Mouse (Mus musculus) thymus, postnatal 25 days (tissue): Measurements from ENCODE around the gene Hc.

Experiments used
- DNase-seq: peaks from one replicate; pipeline ENCODE4 v3.0.0; 2022

The Hc gene

DNA sequence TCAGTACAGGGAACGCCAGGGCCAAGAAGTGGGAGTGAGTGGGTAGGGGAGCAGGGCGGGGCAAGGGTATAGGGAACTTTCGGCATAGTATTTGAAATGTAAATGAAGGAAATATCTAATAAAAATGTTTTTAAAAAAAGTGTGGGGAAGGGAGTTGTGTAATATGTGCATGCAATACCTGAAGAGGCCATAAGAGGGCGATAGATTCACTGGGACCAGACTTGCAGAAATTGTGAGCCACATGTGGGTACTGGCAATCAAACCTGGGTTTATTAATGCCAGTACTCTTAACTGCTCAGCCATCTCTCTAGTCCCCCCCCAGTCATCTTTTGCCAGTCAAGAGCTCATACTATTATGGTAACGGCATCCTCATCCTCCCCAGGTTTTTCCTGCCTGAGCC is 12.4 kb downstream of the Hc start:
- peak; percentile 22 for DNase-seq

DNA sequence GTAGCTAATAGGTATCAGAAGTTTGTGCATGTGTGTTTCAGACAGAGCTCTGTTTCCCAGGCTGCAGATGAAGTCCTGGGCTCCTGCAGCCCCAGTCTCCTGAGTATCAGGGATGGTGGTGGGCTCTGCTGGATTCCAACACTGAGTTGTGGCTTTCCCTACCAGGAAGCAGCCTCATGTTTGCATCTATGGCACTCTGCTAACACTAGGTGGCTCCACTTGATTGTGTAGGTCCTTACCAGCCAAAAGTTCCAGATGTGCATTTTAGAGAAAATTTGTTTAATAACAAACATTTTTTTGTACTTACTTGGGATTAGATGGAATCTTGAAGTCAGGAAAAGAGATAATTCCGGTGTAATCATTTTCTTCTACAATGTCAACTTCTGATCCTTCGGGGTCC is 16.3 kb downstream of the Hc start:
- DNase-seq: peak; percentile 30

- no peak for DNase-seq
Measured at GRCm38 (mm10) chr2:35038580-35039375, 22.5 kb downstream of the Hc start.

- DNase-seq: no peak
Measured at GRCm38 (mm10) chr2:35024646-35025154, 36.5 kb downstream of the Hc start.

DNA sequence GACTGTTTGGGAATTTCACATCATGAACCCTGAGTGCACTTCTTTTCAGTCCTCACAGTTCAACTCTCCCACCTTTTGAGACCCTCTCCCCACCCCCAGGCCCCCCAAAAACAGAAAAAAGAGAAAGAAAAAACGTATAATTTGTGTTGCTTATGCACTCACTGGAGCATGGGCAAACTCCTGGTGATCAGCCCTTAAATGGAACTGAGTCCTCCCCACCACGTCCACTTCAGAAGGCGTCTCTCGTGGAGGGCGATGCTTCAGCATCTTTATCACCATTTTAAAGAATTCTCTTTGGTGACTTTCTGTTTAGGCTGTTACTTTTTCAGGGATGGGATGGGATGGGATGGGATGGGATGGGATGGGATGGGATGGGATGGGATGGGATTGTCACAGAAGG is 39.4 kb downstream of the Hc start:
- no peak for DNase-seq

DNA sequence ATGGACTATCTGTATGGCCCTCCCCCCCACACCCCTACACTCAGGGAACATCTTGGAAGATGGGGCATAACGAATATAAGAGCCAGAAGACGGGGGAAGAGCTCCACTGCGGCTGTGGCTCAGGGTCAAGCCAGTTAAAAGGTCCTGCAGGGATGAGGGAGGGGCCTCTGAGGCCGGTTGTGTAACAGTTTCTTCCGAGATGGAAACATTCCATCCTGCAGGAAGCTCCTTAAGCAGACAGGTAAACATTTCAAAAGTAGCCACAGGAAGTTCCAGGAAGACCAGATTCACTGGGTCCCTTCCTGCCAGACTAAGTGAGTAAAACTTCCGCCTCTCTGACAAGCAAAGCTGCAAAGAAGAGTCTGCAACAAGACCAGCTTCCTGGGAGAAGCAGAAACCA is 45.4 kb downstream of the Hc start:
- DNase-seq: no peak

- no peak for DNase-seq
Measured at GRCm38 (mm10) chr2:35011649-35012048, 49.6 kb downstream of the Hc start.

- DNase-seq: no peak
Measured at GRCm38 (mm10) chr2:34998956-34999355, 62.3 kb downstream of the Hc start.

GRCm38 (mm10) chr2:34996506-34996905 is 64.7 kb downstream of the Hc start:
- DNase-seq: no peak

- DNase-seq: no peak
Measured at GRCm38 (mm10) chr2:34993696-34994356, 67.4 kb downstream of the Hc start.

DNA sequence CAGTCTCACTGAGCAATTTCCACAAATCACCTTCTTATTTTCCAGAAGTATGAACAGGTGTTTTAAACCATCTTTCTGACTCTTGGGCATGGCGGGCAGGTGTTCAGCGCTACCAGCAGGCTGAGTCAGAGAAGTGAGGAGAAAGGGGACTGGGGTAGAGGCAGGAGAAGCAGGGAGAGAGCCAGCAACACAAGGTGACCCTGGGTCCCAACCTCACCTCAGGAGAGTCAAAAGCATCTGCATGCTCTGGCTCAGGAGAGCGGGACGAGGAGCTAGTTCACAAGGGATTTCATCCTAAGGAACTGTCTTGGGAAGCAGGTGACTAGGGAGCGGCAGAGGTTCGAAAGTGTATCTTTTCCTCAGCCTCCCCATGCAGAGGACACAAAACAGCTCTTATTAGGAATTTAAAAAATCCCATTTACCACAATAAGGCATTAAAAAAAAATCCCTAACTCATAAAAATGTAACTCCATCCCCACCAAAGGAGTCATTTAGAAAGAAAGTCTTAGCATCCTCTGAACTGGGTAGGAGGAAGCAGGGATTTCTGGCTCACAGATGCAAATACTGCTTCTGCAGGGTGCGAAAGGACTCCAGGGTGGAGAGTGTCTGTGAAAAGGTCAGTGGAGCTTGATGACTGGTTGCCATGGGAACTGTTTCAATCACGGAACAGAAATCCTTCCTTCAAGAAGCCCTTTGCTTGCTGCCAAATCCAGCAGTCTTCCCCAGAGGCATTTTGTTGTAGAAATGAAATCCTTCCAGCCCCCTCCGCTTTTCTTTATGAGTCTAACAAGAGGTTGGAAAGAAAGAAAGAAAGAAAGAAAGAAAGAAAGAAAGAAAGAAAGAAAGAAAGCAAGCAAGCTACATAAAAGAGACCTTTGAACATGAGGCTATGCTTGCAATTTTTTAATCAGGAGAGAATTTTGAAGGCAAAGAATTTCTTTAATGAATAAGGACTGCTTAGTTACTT is 68.2 kb downstream of the Hc start:
- DNase-seq: no peak

DNA sequence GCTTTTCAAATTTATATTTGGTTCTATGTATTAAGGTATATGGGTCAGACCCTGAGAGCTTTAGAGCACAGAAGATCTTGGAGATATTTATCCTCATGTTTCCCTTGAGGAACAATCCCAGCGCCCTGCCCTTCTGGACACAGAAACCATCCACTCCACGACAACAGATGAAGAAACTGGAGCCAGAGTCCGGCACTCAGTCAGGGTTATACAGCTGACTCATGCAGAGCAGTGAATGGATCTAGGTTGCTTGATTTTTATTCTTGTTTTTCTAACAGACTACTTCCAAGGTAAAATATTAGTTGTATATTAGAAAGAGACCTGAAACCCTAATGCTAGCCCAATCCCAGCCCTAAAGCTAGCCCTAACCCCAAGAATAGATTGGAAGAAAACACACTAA is 69.3 kb downstream of the Hc start:
- no peak for DNase-seq

DNA sequence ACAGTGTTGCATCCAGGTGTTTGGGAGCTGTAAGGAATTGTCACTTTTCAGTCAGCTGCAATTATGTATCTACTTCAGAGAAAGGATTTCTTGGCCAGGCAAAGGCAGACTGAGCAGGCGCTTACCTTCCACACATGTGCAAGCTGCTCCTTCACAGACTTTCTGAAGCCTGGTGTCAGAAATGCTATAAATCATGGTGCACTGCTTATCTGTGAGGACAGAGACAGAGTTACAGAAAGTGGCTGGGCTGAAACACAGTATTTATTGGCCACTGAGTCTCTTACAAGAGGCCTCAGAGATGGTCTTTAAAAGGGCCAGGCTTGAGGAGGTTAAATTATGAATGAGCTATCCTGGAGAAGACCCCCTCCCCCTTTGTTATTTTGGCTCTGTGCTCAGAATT is 71.5 kb downstream of the Hc start:
- DNase-seq: no peak

DNA sequence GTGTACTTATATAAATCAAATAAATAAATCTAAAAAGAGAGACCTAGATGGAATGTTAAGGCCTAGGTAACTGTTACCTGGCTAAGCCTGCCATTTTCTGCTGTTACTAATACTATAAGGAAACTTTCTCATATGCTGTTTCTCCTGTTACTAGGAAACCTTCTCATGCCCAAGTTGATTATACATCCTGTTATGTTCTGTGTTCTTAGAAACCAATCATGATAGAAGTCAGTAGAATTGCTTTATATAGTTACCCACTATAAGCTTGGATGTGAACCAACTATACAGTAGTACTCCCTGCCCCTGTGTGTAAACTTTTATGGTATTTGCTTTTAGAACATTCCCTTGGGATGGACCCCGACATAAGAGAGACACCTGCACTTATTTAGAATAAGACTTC is 73.6 kb downstream of the Hc start:
- DNase-seq: no peak

GRCm38 (mm10) chr2:34984885-34985284 is 76.4 kb downstream of the Hc start:
- DNase-seq: no peak

- DNase-seq: no peak
Measured at GRCm38 (mm10) chr2:34982906-34983698, 78.1 kb downstream of the Hc start.

DNA sequence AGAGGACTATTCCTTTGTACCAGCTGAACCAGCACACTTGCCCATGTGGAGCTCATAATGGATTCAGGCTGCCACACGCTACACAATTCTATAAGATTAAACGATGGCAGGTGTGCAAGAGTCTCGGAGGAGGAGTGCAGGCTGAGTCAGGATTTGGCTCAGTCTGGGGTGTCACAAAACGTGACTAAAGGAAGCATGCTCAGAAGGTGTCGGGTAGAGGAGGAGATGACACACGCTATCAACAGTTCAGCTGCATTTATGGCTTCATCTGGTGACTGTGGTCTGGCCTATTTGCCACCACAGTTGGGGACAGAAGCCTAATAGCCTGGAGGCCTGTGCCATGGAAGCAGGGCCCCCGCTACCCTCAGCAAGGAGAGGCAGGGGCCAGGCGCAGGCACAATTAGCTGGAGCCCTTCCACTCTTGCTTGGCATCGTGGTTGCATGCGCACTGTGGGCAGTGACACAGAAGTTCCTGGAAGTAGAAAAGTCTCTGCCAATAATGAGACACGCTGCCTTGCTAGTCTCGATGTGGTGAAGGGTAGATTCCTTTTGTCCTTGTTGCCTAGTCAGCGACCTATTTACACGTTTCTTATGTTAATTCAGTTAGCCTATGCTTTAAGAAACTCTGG is 79.0 kb downstream of the Hc start:
- peak; percentile 16 for DNase-seq

DNA sequence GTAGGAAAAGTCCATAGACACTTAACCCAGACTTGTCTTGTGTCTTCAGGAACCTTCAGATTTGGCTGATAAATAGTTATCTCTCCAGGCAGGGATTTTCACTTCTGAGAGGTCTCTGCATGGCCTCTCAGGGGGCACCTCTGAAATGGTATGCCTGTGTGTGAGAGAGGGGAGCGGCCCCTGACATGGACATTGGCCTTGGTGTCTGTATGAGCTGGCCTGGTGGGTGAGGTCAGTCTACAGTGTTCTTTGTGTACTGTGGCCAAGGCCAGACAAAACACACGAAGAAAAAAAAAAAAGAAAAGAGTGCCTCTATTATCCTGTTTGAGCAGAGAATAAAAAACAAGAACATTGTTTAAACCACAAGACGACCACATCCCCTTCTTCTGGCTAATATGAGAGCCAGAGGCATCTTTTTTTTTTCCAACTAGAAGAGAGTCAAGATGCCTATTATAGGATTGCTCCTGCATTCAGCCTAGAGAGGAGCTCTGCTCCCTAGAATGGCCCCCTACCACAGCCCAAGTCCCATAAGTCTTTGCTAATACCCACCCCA is 81.7 kb downstream of the Hc start:
- no peak for DNase-seq

- no peak for DNase-seq
Measured at GRCm38 (mm10) chr2:34978226-34978625, 83.0 kb downstream of the Hc start.

DNA sequence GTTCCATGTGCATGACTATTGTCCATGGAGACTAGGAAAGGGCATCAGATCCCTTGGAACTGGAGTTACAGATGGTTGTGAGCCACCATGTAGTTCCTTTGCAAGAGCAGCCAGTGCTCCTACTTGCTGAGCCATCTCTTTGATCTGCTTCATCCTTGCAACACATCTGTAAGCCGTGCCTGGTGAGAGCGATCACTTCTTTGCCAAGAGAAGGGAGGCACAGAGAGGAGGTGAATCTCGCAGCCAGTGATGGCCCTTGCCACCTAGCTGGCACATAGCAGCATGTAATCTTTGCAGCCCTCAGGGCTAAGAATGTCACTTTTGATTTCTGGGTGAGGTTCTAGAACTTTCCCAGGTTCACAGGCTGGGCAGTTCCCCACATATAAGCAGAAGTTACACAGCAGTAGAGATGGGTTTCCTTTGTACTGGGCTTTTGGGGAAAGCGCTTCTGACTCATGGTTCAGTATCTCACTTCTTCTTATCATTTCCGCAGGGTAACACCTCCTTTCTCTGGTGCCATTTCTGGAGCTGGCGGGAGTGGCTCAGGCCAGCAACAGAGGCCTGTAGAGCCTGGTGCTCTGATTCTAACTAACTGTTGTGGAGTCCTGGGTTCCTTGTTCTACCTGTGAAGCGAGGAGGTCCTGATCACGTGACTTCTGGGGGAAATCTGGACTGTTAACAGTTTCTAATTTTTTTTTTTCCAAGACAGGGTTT is 84.1 kb downstream of the Hc start:
- peak; percentile 35 for DNase-seq

GRCm38 (mm10) chr2:34976447-34976846 is 84.8 kb downstream of the Hc start:
- peak; percentile 57 for DNase-seq
